Mouse (Mus musculus) midbrain, embryonic 15.5 days (tissue): ENCODE measurements around the gene Olfr1382. TPM values are rescaled to one million over a fixed set of nuclear protein-coding genes. Genes with fewer than 3 reads are reported as not detected.
A peak's percentile ranks its signal among the peaks of the same experiment; 100 is the strongest.
"Not testable (repeated sequence)": the region's sequence is repeated elsewhere in the genome, so short reads cannot be mapped to it uniquely, and the experiment has no call there.

Experiments used
- ATAC-seq: fragments of 200-750 bp; cut with Nextera tagmentation; replicated peaks from 2 replicates; pipeline ENCODE4 v1.8.0; 2017; ENCODE audit warnings: moderate TSS enrichment
- H3K27ac ChIP-seq: fragments of 300-500 bp; sonication (generic); 2 replicates; pipeline ENCODE4 v1.5.1; 2015; ENCODE audit warnings: mild to moderate bottlenecking, inconsistent platforms
- H3K27me3 ChIP-seq: fragments of 300-500 bp; sonication (generic); replicated peaks from 2 replicates; pipeline ENCODE4 v1.6.1; 2015; ENCODE audit warnings: inconsistent platforms
- H3K36me3 ChIP-seq: fragments of 300-500 bp; sonication (generic); replicated peaks from 2 replicates; pipeline ENCODE4 v1.6.1; 2015; ENCODE audit warnings: inconsistent platforms
- H3K4me1 ChIP-seq: fragments of 300-500 bp; sonication (generic); 2 replicates; pipeline ENCODE4 v1.6.1; 2015; ENCODE audit warnings: inconsistent platforms
- H3K4me2 ChIP-seq: fragments of 300-500 bp; sonication (generic); 2 replicates; pipeline ENCODE4 v1.6.1; 2015; ENCODE audit warnings: inconsistent platforms, mild to moderate bottlenecking, moderate library complexity
- H3K4me3 ChIP-seq: fragments of 300-500 bp; sonication (generic); 2 replicates; pipeline ENCODE4 v1.5.1; 2015; ENCODE audit warnings: mild to moderate bottlenecking, inconsistent platforms
- H3K9ac ChIP-seq: fragments of 300-500 bp; sonication (generic); 2 replicates; pipeline ENCODE4 v1.6.1; 2015; ENCODE audit warnings: mild to moderate bottlenecking, inconsistent platforms
- H3K9me3 ChIP-seq: fragments of 300-500 bp; sonication (generic); 2 replicates; pipeline ENCODE4 v1.6.1; 2016; ENCODE audit warnings: inconsistent platforms
- WGBS: fragments of 180-500 bp; shearing (Covaris S2); methylation state at CpG from one replicate; pipeline ENCODE4 v1.1.7; 2015; ENCODE audit warnings: mixed read lengths; 5-methylcytosine and 5-hydroxymethylcytosine counted together
- polyA plus RNA-seq: library from polyadenylated mRNA; unstranded; fragments of >200 nt; fragmentation: Nextera tagmentation; extraction: Ambion mirVana; gene quantifications from 2 replicates; pipeline ENCODE4 v1.2.1, GENCODE M21; 2015

The Olfr1382 gene
- not detected in 2 replicates for polyA plus RNA-seq

DNA sequence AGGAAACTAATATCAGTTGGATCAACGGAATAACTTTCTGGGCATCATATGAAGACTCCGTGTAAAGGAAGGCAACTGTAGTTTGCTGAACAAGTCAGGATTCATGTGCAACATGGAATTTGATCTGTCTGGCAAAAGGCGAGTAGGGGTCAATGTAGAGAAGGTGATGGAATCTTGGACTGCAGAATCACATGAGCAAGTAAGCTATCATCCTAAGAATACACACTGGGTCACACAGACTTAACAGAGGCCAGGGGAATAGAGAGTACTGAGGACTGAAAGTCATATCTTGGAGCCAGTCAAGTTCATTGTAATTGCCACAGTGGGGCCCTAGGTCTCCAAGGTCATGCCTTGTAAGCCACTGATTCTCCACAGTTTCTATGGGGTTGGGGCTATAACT is at the start of gene Olfr1382:
Gene Olfr1382, plus strand, starts transcription at position 301 of the 400 bp plus-strand sequence.
- Histone ChIP-seq H3K9ac (no peak within 1 kb of the TSS), H3K27me3 (no peaks in the 10 kb centered on the region), H3K9me3 (no peaks in the 10 kb centered on the region), H3K36me3 (no peaks in the 10 kb centered on the region), H3K4me3 (no peak within 1 kb of the TSS), H3K4me2 (no peak within 1 kb of the TSS), H3K4me1 (no peaks in the 10 kb centered on the region), H3K27ac (no peak within 1 kb of the TSS)
- WGBS: 87% methylated on average over 3 of the region's 3 CpGs
- no peak for ATAC-seq

DNA sequence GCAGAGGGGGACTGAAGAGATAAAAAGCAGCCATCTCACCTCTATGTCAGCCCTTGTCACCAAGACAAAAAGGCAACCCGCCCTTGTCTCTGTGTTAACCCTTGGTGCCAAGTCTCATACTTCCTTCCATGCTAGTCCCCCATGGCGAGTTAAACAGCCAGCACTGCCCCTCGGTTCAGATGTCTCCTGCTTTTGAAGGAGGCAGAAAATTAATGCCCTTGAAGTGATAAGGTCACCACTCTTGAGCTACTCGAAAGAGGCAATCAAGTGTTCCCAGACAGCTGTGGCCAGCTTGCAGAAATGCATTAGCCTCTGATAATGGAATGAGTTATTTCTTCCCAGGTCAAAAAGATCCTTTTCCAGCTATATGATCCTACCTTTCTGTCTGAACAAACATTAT is 42.1 kb upstream of the Olfr1382 start:
- 67% methylated on average over 4 of the region's 4 CpGs for WGBS
- Histone ChIP-seq H3K9ac (no peak overlapping the region), H3K36me3 (no peaks in the 10 kb centered on the region), H3K4me3 (no peak overlapping the region), H3K4me1 (no peaks in the 10 kb centered on the region), H3K27ac (no peak overlapping the region), H3K9me3 (no peaks in the 10 kb centered on the region), H3K4me2 (no peak overlapping the region), H3K27me3 (no peaks in the 10 kb centered on the region)
- ATAC-seq: no peak

DNA sequence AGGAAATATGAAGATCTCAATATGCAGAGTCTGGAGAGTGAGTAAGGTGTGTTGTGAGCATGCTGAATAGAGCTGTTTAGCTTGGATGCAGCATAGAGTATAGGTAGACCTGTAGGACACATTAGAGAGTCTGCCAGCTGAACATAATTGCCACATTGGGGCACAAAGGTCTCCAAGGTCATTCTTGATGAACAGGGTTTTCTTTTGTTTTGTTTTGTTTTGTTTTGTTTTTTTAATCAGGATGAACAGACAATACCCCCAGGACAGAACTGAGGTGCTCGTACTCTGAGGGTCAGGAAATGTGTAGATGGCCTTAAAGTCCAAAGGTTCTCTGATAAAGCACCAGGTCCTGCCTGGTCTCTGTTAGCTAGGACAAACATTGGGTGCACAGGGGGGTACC is 39.3 kb upstream of the Olfr1382 start, which contains the start of gene Olfr1385:
Gene Olfr1385, plus strand, starts transcription at position 301 of the 400 bp plus-strand sequence.
- H3K4me2 ChIP-seq, H3K4me3 ChIP-seq, H3K27ac ChIP-seq, H3K27me3 ChIP-seq, H3K9ac ChIP-seq, H3K4me1 ChIP-seq, H3K36me3 ChIP-seq, H3K9me3 ChIP-seq, ATAC-seq: not testable (repeated sequence)
- 81% methylated on average over 1 of the region's 1 CpGs for WGBS

DNA sequence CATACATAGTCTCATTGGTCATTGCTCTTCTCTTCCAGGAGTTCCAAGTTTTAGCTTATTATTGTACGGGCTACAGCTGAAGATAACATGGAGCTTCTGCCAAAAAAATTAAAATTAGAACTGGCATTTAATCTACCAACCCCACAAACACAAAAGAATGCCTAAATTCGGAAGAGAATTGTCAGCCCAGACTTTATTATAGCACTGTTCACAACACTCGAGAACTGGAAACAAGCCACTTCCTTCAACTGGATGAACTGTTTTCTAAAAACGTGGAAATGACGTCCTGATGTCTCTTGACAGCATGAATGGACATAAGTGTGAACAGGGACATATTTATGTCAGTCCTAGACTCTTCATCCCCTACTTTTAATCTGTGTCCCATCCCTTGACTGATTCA is 10.0 kb upstream of the Olfr1382 start:
- Histone ChIP-seq H3K27ac (no peak overlapping the region), H3K4me2 (no peak overlapping the region), H3K4me3 (no peak overlapping the region), H3K9me3 (no peaks in the 10 kb centered on the region), H3K36me3 (no peaks in the 10 kb centered on the region), H3K9ac (no peak overlapping the region), H3K27me3 (no peaks in the 10 kb centered on the region), H3K4me1 (no peaks in the 10 kb centered on the region)
- no peak for ATAC-seq
- WGBS: 74% methylated on average over 5 of the region's 5 CpGs

DNA sequence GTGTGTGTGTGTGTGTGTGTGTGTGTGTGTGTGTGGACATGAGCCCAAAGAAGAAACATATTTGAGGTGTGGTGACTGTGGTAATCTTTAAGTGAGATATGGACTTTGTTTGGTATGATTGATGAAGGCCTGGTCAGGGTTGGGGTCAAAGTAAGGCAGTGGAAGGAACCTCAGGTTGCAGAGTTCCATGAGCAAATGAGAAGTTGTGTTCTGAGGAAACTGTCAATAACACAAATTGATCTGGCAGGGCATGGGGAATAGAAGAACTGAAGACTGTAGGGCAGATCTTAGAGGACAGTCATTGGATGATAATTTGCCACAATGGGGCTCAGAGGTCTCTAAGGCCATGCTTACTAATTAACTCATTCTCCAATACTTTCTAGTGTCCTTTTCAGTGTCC is 8.7 kb upstream of the Olfr1382 start, which contains the start of gene Olfr1383:
Gene Olfr1383, plus strand, starts transcription at position 301 of the 400 bp plus-strand sequence.
- H3K27ac ChIP-seq: no peak within 1 kb of the TSS
- no peak for ATAC-seq
- H3K4me2 ChIP-seq: no peak within 1 kb of the TSS
- no peak within 1 kb of the TSS for H3K4me3 ChIP-seq
- H3K9ac ChIP-seq: no peak within 1 kb of the TSS
- no peaks in the 10 kb centered on the region for H3K9me3 ChIP-seq
- H3K27me3 ChIP-seq: no peaks in the 10 kb centered on the region
- H3K4me1 ChIP-seq: no peaks in the 10 kb centered on the region
- H3K36me3 ChIP-seq: no peaks in the 10 kb centered on the region

DNA sequence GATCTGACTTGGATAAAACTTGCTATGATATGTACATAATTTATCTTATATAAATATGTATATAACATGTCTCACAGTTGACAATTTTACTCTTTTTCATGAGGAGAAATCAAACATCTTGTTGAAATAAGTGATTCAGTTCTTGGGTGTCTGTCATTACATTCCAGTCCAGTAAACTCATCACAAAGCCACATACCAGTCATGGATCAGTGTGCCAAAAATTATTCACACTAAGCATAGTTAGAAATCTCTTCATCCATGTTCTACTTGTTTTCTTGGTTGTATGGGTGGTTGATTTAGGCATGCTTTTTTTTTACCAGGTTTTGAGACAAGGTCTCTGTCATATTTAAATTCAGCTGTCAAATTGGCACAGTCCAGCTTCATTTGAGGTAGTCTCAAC is 4.7 kb downstream of the Olfr1382 start:
- Histone ChIP-seq H3K4me3 (no peak overlapping the region), H3K4me2 (no peak overlapping the region), H3K9ac (no peak overlapping the region), H3K27me3 (no peaks in the 10 kb centered on the region), H3K9me3 (no peaks in the 10 kb centered on the region), H3K4me1 (no peaks in the 10 kb centered on the region), H3K27ac (no peak overlapping the region), H3K36me3 (no peaks in the 10 kb centered on the region)
- ATAC-seq: no peak

DNA sequence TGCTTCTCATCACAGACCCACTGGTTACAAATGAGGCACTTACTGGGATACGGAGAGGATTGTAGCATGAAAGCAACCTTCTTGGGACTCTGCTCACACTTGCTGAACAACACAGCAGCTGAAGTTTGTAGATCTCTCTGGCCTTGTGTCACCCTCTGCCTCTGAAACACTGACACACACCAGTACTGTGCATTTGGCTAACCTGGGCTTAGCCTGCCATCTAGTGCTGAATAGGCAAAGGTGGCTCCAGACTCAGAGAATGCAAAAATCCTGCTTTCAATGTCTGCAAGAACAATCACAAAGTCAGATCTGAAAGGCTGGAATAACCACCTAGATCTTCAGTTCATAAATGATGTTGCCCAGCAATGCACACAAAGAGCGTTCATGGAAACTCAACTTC is 8.6 kb downstream of the Olfr1382 start:
- H3K36me3 ChIP-seq, H3K9ac ChIP-seq, H3K27ac ChIP-seq, H3K4me2 ChIP-seq, H3K27me3 ChIP-seq, H3K9me3 ChIP-seq, H3K4me1 ChIP-seq, H3K4me3 ChIP-seq: not testable (repeated sequence)
- WGBS: 88% methylated on average over 2 of the region's 2 CpGs
- peak; percentile 83 for ATAC-seq

DNA sequence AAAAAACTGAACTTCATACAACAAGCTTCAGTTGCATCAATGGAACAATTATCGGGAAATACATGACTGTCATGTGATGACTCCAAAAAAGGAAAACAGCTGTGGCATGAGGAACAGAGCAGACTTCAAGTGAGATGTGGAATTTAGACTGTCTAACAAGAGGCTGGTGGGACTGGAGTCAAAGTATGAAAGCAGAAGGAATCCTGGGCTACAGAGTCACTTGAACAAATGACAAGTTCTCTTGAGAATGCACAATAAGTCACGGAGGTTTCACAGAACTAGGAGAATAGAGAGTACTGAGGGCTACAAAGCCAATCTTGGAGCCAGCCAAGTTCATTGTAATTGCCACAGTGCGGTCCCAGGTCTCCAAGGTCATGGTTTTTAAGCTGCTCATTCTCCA is 15.1 kb downstream of the Olfr1382 start, which contains the start of gene Olfr1381:
Gene Olfr1381, plus strand, starts transcription at position 301 of the 400 bp plus-strand sequence.
- H3K36me3 ChIP-seq, H3K9ac ChIP-seq, H3K4me2 ChIP-seq, ATAC-seq, H3K27me3 ChIP-seq, H3K9me3 ChIP-seq, H3K27ac ChIP-seq, H3K4me3 ChIP-seq, H3K4me1 ChIP-seq: not testable (repeated sequence)
- WGBS: 53% methylated on average over 3 of the region's 3 CpGs

DNA sequence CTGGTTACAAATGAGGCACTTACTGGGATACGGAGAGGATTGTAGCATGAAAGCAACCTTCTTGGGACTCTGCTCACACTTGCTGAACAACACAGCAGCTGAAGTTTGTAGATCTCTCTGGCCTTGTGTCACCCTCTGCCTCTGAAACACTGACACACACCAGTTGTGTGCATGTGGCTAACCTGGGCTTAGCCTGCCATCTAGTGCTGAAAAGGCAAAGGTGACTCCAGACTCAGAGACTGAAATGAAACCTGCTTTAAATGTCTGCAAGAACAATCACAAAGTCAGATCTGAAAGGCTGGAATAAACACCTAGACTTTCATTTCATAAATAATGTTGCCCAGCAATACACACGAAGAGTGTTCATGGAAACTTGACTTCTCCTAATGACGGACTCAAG is 26.0 kb downstream of the Olfr1382 start:
- not testable (repeated sequence) for H3K9me3 ChIP-seq, H3K27me3 ChIP-seq, H3K27ac ChIP-seq, ATAC-seq, H3K9ac ChIP-seq, H3K4me3 ChIP-seq, H3K4me2 ChIP-seq, H3K36me3 ChIP-seq, H3K4me1 ChIP-seq
- 89% methylated on average over 3 of the region's 3 CpGs for WGBS

DNA sequence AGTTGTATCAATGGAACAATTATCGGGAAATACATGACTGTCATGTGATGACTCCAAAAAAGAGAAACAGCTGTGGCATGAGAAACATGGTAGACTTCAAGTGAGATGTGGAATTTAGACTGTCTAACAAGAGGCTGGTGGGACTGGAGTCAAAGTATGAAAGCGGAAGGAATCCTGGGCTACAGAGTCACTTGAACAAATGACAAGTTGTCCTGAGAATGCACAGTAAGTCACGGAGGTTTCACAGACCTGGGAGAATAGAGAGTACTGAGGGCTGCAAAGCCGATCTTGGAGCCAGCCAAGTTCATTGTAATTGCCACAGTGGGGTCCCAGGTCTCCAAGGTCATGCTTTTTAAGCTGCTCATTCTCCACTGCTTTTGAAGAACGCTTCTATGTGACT is 28.5 kb downstream of the Olfr1382 start, which contains the start of gene Olfr1380:
Gene Olfr1380, plus strand, starts transcription at position 301 of the 400 bp plus-strand sequence.
- not testable (repeated sequence) for ATAC-seq, H3K4me3 ChIP-seq, H3K27ac ChIP-seq, H3K27me3 ChIP-seq, H3K9ac ChIP-seq, H3K4me1 ChIP-seq, H3K9me3 ChIP-seq, H3K36me3 ChIP-seq, H3K4me2 ChIP-seq
- WGBS: 59% methylated on average over 5 of the region's 5 CpGs

DNA sequence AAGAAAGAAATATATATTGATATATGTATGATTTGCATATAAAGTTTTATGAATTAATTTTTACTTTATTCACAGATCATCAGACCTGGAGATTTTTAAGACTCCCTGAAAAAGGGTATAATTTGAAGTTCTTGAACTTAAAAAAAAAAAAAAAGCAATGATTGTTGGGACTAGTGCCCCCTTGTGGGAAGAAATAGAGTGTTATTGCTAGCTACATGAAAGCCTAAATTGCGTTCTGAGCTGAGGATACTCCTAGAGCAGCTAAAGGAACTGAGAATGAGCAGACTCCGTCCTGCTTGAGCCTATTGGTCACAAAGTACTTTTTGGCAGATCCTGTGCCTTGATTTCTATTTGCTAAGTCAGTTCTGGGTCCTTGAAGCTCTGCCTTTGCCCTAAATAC is 47.0 kb downstream of the Olfr1382 start:
- H3K4me3 ChIP-seq, H3K4me2 ChIP-seq, H3K27me3 ChIP-seq, ATAC-seq, H3K4me1 ChIP-seq, H3K9ac ChIP-seq, H3K9me3 ChIP-seq, H3K27ac ChIP-seq, H3K36me3 ChIP-seq: not testable (repeated sequence)
- WGBS: 36% methylated on average over 2 of the region's 2 CpGs

DNA sequence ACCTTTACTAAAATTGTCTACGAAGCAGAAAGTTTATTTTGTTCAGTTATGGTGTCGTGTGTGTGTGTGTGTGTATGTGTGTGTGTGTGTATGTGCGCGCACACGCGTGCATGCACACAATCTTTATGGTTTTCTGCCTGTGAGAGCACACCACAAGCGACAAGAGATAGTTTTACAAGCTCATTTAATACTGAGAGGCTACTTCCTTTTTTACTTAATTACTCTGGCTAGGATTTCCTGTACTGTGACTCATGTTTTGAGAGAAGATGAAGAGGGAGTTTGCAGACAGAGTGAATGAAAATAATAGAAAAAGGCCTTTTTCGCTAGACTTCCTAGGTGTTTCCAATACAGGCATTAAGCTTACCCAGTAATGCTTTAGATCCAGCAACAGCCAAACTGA is 52.4 kb downstream of the Olfr1382 start:
- H3K4me2 ChIP-seq, H3K9ac ChIP-seq, ATAC-seq, H3K4me3 ChIP-seq, H3K9me3 ChIP-seq, H3K4me1 ChIP-seq, H3K36me3 ChIP-seq, H3K27ac ChIP-seq, H3K27me3 ChIP-seq: not testable (repeated sequence)
- WGBS: 88% methylated on average over 8 of the region's 8 CpGs
